Mouse (Mus musculus) ovary, postnatal 36 days (tissue): ENCODE data around the gene Spin4.

Experiments used
- DNase-seq: peaks from one replicate; pipeline ENCODE4 v3.0.0; 2022; ENCODE audit warnings: low spot score, mixed read lengths

Spin4 gene

GRCm38 (mm10) chrX:95026361-95026892, at the start of gene Spin4:
Spin4 (minus strand) TSS chrX:95026682.
- peak; percentile 76 for DNase-seq

GRCm38 (mm10) chrX:95027907-95028306, 1.4 kb upstream of the Spin4 start:
- no peak for DNase-seq

GRCm38 (mm10) chrX:95025779-95026360, 612 bp downstream of the Spin4 start:
- peak; percentile 14 for DNase-seq

- no peak for DNase-seq
Measured at GRCm38 (mm10) chrX:95012033-95012432, 14.4 kb downstream of the Spin4 start.

GRCm38 (mm10) chrX:94998845-94999244, 27.6 kb downstream of the Spin4 start:
- no peak for DNase-seq

- no peak for DNase-seq
Measured at GRCm38 (mm10) chrX:94994113-94994512, 32.4 kb downstream of the Spin4 start.

GRCm38 (mm10) chrX:94990903-94991302, 35.6 kb downstream of the Spin4 start:
- no peak for DNase-seq

- DNase-seq: peak; percentile 18
Measured at GRCm38 (mm10) chrX:94990080-94990825, 36.2 kb downstream of the Spin4 start.
